Mouse (Mus musculus): ENCODE data around the gene Lhx5. TPM values are rescaled to one million over a fixed set of nuclear protein-coding genes. Genes with fewer than 3 reads are reported as not detected.

The Lhx5 gene
- total RNA-seq (2023) = not detected

GRCm38 (mm10) chr5:120431649-120432485, at the start of gene Lhx5:
Gene Lhx5, plus strand, starts transcription at chr5:120431699.

GRCm38 (mm10) chr5:120472770-120473169, 41.3 kb downstream of the Lhx5 start, which contains the start of gene Sdsl:
Gene Sdsl, minus strand, starts transcription at chr5:120472810.

DNA sequence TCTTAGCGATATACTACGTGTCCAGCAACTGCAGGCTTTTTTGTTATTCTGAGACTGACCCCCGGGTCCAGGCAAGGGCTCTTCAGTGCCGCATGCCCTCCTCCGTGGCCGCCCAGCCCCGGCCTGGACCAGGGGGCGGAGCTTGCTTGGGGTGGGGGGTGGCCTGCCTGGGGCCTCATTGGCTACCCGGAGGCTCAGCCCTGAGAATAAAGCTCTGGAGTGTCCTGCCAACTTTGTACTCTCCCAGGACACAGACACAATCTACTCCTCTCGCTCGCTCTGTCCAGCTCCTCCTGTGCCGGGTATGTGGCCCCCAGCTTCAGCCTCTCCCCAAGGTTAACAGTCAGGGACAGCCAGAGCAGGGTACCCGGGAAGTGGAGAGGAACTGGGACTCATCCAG, 44.8 kb downstream of the Lhx5 start, which contains the start of gene Sds:
Gene Sds, plus strand, starts transcription at position 231 of the 400 bp plus-strand sequence.

Other genes starting within 250 kb of the Lhx5 start
- 1 to 10 TPM in 1 of 2 experiments, not detected in 1; 1.6 TPM for gene Sdsl, start 41.1 kb downstream of the Lhx5 start, total RNA-seq (2023)
- gene Sds, start 44.8 kb downstream of the Lhx5 start, total RNA-seq (2023) = not detected
- gene Plbd2, start 71.9 kb downstream of the Lhx5 start, total RNA-seq (2023) = 10 to 100 TPM; 14.2 to 17.1 TPM
- gene Slc8b1, start 79.5 kb downstream of the Lhx5 start, total RNA-seq (2023) = 100 to 1,000 TPM in 1 of 2 experiments, 10 to 100 TPM in 1; 95.6 to 116 TPM
- gene Tpcn1, start 157.0 kb downstream of the Lhx5 start, total RNA-seq (2023) = 10 to 100 TPM; 40.3 to 44.9 TPM
- under 1 TPM; 0.31 to 0.78 TPM for gene Iqcd, start 157.3 kb downstream of the Lhx5 start, total RNA-seq (2023)
- gene Rita1, start 180.9 kb downstream of the Lhx5 start, total RNA-seq (2023) = 1 to 10 TPM; 2.2 to 2.5 TPM
- gene Ddx54, start 181.0 kb downstream of the Lhx5 start, total RNA-seq (2023) = 10 to 100 TPM; 38.6 to 47.1 TPM
- gene Cfap73, start 202.5 kb downstream of the Lhx5 start, total RNA-seq (2023) = not detected
- gene Rasal1, start 217.1 kb downstream of the Lhx5 start, total RNA-seq (2023) = 1 to 10 TPM; 1.1 to 1.3 TPM

Data from neutrophil, adult 59 days (primary cell).